Mouse (Mus musculus): ENCODE results near the gene F5. TPM values are rescaled to one million over a fixed set of nuclear protein-coding genes. Genes with fewer than 3 reads are reported as not detected.

Gene F5
- polyA plus RNA-seq, 1 experiment: not detected

DNA sequence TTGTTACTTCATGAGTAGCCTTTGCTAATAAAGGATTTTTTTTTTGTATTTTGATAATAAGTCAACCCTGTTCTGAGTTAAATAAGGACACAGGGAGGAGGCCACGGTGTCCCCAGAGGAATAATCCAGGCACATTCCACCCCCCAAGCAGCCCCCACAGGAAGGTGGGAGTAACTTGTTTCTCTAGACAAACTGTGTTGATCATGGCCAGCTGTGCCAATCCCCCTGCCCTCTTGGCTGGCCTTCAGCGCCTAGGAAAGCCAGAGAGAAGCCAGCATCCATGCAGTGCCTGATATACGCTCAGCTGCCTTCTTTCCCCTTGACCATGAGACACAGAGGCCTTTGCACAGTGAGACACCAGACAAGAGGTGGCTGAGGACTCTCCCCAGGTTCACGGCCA lies 47.9 kb downstream of the F5 start:
- no peak for TF ChIP-seq GATA1 (IDR thresholded peaks at IDR 0.05; ENCODE audit: low read length)

GRCm38 (mm10) chr1:164208437-164208836 lies 56.8 kb downstream of the F5 start:
- no peak for TF ChIP-seq GATA1 (IDR thresholded peaks at IDR 0.05; ENCODE audit: low read length)

DNA sequence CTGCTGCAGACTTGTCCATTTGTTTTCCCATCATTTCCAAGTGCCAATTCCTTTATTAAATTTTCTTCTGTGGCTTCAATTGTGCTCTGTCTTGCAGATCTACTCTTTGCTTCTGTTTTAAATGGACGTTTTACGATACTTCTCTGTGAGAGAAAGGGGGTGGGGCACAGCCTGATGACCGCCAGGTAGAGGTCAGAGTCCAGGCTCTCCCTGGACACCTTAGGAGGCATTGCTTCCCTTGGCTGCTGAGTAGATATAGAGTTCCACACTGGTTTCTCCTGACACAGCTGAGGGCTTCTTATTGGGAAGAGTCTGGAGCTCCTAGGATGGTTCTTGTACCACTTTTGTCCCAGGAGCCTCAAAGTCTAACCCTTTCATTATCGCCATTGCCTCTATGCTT lies 59.3 kb downstream of the F5 start:
- TF ChIP-seq GATA1 (IDR thresholded peaks at IDR 0.05; ENCODE audit: low read length): no peak

- TF ChIP-seq GATA1 (IDR thresholded peaks at IDR 0.05; ENCODE audit: low read length): no peak
Measured at GRCm38 (mm10) chr1:164212686-164213085, 61.0 kb downstream of the F5 start.

GRCm38 (mm10) chr1:164214190-164214589 lies 62.6 kb downstream of the F5 start:
- TF ChIP-seq GATA1 (IDR thresholded peaks at IDR 0.05; ENCODE audit: low read length): no peak

DNA sequence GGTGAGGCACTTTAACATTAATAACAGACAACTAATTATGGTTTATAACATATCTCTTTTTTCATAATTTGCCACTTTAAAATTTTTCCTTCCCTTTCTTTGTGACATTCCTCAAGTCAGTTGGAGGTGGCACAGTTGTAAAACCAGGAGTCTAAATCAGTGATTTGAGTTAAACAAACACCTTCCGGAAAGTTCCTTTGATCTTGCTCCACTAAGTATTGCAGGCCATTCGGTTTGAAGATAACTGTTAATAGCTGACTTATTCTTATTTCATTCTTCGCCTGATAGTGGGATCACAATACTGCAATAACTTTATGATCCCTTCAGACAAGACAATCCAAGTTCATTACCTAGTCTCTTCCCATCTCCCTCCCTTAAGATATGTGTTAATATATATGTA lies 63.5 kb downstream of the F5 start:
- no peak for TF ChIP-seq GATA1 (IDR thresholded peaks at IDR 0.05; ENCODE audit: low read length)

- TF ChIP-seq GATA1 (IDR thresholded peaks at IDR 0.05; ENCODE audit: low read length): no peak
Measured at GRCm38 (mm10) chr1:164215540-164215939, 63.9 kb downstream of the F5 start.

DNA sequence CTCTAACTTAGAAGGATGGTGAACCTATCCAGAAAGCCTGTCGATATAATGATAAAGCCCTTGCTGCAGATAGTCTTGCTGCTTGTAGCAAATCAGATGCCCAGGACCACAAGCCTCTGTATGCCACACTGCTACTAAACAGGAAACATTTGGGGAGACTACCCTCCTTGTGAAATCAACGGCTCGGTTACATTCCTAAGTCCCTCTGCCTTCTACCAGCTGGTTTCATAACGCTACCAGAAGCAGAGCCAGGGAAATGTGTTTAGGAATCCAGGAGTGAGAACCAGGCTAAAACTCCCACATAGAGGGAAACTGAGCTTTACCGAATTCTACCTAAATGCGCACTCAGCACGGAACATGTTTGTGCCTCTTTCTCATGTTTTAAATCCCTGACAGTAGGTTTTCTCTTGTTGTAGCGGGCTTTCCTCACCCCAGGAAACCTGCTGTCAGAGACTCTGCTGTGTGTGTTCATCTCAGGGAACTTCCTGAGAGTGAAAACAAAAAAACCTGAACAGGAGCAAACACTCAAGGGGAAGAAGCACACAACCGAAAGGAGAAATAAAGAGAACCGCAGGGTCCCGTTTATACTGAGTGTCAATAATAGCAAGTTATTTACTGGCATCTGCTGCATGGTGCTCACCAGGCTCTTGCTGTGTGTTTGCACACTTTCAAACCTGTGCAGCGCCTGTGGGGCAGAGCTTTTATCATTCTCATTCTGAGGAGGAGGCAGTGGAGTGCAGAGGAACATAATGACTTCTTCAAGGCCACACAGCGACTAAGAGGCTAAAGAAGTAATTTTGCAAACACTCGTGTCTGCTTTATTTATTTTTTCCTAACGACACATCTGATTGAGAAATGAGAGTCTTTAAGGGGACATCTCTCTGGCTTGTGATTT lies 66.4 kb downstream of the F5 start:
- no peak for TF ChIP-seq GATA1 (IDR thresholded peaks at IDR 0.05; ENCODE audit: low read length)

GRCm38 (mm10) chr1:164220261-164220660 lies 68.6 kb downstream of the F5 start:
- no peak for TF ChIP-seq GATA1 (IDR thresholded peaks at IDR 0.05; ENCODE audit: low read length)

- TF ChIP-seq GATA1 (IDR thresholded peaks at IDR 0.05; ENCODE audit: low read length): no peak
Measured at GRCm38 (mm10) chr1:164223089-164223488, 71.5 kb downstream of the F5 start.

- no peak for TF ChIP-seq GATA1 (IDR thresholded peaks at IDR 0.05; ENCODE audit: low read length)
Measured at GRCm38 (mm10) chr1:164233447-164233846, 81.8 kb downstream of the F5 start.

DNA sequence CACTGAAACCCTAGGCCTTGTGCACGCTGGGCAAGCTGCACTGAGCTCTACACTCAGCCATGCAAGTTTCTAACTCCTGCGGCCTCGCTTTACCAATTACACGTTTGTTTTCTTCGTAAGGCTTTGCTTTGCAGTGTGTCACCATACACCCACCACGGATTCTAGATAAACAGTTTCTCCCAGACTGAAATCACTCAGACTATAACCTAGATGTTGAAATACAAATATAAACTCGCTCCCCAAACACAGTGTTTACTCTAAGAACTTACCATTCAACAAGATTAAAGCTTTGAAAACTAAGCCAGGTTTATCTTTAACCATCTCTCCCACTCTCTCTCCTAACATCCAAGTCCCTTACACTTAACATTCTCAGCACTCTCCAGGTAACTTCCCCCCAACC lies 83.4 kb downstream of the F5 start:
- TF ChIP-seq GATA1 (IDR thresholded peaks at IDR 0.05; ENCODE audit: low read length): no peak

DNA sequence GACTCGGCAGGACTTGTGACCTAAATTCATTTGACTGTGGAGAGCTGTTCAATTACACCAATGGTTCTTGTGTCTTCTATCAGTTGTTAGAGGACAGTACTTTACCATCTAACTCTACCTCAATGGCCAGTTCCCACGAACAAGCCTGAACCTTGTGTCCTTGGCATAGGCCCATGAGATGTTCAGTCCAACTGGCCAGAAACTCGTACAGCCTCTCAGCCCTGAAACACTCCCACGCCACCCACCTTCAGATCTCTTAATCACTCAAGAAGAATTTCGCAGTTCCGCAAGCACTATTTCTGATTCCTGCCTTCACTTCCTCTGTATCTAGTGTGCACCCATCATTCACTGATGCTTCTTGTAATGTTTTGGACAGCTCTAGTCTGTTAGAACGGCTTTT lies 84.4 kb downstream of the F5 start:
- no peak for TF ChIP-seq GATA1 (IDR thresholded peaks at IDR 0.05; ENCODE audit: low read length)

DNA sequence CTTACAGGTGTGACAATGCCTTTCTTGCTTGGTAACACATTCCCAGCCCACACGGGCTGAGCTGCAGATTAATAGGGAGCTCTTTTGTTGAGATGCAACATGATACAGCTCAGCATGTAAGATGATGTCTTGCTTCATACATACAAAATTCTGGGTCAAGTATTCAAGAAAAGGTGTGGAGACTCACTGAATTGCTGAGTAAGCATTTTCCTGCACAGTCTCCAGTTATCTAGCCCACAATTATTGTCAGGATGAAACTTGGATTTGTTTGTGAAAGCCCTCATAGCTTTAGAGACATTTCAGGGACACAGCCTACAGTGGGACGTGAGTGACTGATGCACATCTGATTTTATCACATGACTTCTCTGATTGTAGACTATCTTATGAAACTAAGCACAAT lies 89.9 kb downstream of the F5 start:
- TF ChIP-seq GATA1 (IDR thresholded peaks at IDR 0.05; ENCODE audit: low read length): no peak

- no peak for TF ChIP-seq GATA1 (IDR thresholded peaks at IDR 0.05; ENCODE audit: low read length)
Measured at GRCm38 (mm10) chr1:164242809-164243208, 91.2 kb downstream of the F5 start.

DNA sequence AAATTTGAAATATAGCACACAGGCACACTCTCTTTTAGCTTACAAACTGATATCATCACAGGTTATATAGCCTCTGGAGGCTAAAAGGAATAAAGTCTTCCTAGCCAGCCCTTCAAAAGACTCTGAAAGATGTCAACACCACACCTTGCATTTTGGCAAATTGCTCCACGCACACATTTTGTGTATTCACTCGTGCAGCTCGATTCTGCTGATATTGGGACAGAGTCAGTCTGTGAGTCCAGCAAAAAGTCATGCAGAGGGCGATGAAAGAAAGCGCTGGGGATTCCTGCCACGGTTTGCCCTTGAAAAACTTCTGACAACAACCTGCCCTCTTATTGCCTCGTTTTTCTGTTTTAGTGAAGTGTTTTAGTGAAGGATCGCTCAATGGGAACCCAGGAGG lies 95.8 kb downstream of the F5 start:
- TF ChIP-seq GATA1 (IDR thresholded peaks at IDR 0.05; ENCODE audit: low read length): no peak

DNA sequence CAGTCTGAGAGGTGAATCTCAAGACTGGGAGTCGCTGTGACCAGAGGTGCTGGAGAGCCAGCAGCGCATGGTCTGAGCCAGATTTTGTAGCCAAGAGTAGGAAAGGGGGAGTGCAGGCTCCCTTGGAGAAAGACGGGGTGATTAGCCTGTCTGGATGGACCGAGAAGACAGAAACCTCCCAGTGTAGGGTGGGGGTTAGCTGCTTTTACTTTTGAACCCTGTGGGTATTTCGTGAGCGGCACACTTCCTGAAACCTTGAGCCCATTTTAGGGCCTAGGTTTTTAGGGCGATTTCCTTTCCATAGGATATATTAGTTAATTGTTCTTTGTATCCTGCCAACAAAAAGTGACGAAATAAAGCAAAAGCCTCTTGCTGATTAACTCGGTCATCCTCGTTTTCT lies 96.3 kb downstream of the F5 start:
- no peak for TF ChIP-seq GATA1 (IDR thresholded peaks at IDR 0.05; ENCODE audit: low read length)

Data from G1E-ER4 (cell line).